Mouse (Mus musculus) 3134 (cell line): ENCODE results near the gene Tmem184b.

ENCODE experiments used
- DNase-seq: peaks from one replicate; pipeline ENCODE4 v3.0.0-alpha.2; 2011; ENCODE audit warnings: low spot score; ENCODE audit not compliant: insufficient read length; ENCODE audit errors: extremely low read depth

Gene Tmem184b

GRCm38 (mm10) chr15:79322281-79322990 lies 80.9 kb downstream of the Tmem184b start:
- DNase-seq, result no peak

GRCm38 (mm10) chr15:79321733-79322190 lies 81.6 kb downstream of the Tmem184b start:
- DNase-seq, result no peak

GRCm38 (mm10) chr15:79313848-79314369 lies 89.5 kb downstream of the Tmem184b start:
- DNase-seq, result no peak
